Mouse (Mus musculus): Measurements from ENCODE around the gene Sft2d2. TPM values are rescaled to one million over a fixed set of nuclear protein-coding genes. Genes with fewer than 3 reads are reported as not detected.

The Sft2d2 gene
- total and polyA plus RNA-seq, 3 experiments = 14.1 to 19.7 (median 14.9) TPM

DNA sequence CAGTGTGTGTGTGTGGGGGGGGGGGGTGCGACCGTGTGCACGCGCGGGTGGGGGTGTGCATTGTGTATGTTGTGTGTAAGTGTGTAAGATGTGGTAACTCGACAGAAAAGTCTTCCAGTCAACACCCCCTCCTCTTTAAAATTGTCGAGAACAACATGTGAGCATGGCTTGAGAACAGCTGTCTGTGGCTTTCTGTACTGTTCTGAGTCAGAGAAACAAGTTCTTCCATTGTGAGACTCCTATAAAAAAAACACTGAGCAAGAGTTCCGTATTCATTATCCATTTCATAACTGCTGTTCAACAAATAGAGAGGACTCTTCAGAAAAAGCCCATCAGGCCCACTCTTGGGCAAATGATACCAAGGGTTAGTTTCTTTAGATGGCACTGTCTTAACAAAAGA lies 6.5 kb upstream of the Sft2d2 start:
- Histone ChIP-seq H3K9ac (ENCODE audit: low read depth, low read length) (no peak overlapping the region), H3K4me3 (no peak overlapping the region), H3K27me3 (ENCODE audit: control insufficient read depth, insufficient read depth, low read length) (no peaks in the 10 kb centered on the region), H3K27ac (no peak overlapping the region), H3K79me2 (replicated peaks; ENCODE audit: control insufficient read depth, insufficient read depth, low read length) (no peaks in the 10 kb centered on the region), H3K36me3 (ENCODE audit: control insufficient read depth, insufficient read depth, low read length) (no peaks in the 10 kb centered on the region), H3K4me1 (ENCODE audit: control insufficient read depth, insufficient read depth, low read length) (no peaks in the 10 kb centered on the region; the same call in 1 of the 2 replicates)
- intact Hi-C loops (cut with DNase I) = no loop called here
- TF ChIP-seq POLR2A (IDR thresholded peaks at IDR 0.05; ENCODE audit: insufficient read depth, low read depth, low read length) = no peak
- no peak for TF ChIP-seq CTCF (IDR thresholded peaks at IDR 0.05)
- no peak for TF ChIP-seq EP300 (IDR thresholded peaks at IDR 0.05; ENCODE audit: insufficient read depth, low read depth, low read length)
- DNase-seq = no peak
- 75% methylated on average over 8 of the region's 8 CpGs for WGBS

DNA sequence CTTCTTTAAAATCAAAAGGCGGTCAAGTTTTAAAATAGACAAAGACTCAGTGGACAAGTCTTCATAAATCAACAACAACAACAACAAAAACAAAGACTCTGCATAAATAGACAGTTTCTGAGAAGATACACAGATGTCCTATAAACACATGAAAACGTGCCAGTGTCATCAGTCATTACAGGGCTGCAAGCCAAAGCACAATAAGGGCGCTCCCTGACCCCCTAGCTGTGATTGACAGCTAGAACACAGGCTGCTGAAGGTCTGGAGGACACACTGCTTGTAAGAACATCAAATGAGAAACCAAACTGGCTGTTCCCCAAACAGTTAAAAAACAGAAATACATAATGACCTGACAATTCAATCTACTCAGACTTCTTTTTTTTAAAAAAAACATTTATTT lies 5.4 kb upstream of the Sft2d2 start:
- no peak for DNase-seq
- H3K4me1 ChIP-seq (ENCODE audit: control insufficient read depth, insufficient read depth, low read length) = no peaks in the 10 kb centered on the region; the same call in 1 of the 2 replicates
- TF ChIP-seq EP300 (IDR thresholded peaks at IDR 0.05; ENCODE audit: insufficient read depth, low read depth, low read length) (no peak), CTCF (IDR thresholded peaks at IDR 0.05) (no peak), POLR2A (IDR thresholded peaks at IDR 0.05; ENCODE audit: insufficient read depth, low read depth, low read length) (no peak)
- intact Hi-C loops (cut with DNase I) = no loop called here
- H3K36me3 ChIP-seq (ENCODE audit: control insufficient read depth, insufficient read depth, low read length) = no peaks in the 10 kb centered on the region
- no peak overlapping the region for H3K9ac ChIP-seq (ENCODE audit: low read depth, low read length)
- no peaks in the 10 kb centered on the region for H3K27me3 ChIP-seq (ENCODE audit: control insufficient read depth, insufficient read depth, low read length)
- 80% methylated on average over 3 of the region's 3 CpGs for WGBS
- H3K4me3 ChIP-seq = no peak overlapping the region
- no peaks in the 10 kb centered on the region for H3K79me2 ChIP-seq (replicated peaks; ENCODE audit: control insufficient read depth, insufficient read depth, low read length)
- H3K27ac ChIP-seq = no peak overlapping the region

DNA sequence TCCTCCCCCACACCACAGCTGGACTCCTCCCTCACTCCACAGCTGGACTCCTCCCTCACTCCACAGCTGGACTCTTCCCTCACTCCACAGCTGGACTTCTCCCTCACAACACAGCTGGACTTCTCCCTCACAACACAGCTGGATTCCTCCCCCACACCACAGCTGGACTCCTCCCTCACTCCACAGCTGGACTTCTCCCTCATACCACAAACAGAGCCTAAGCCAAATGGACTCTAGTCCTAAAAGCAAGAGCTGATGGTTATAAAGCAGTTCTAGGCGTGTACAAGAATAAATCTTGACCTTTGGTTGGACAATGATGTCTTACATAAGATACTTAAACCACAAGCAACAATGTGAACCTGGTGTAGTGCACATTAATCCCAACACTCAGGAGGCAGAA lies 4.7 kb upstream of the Sft2d2 start:
- H3K79me2 ChIP-seq (replicated peaks; ENCODE audit: control insufficient read depth, insufficient read depth, low read length) = no peaks in the 10 kb centered on the region
- 62% methylated on average over 1 of the region's 1 CpGs for WGBS
- DNase-seq = no peak
- intact Hi-C loops (cut with DNase I) = no loop called here
- no peak overlapping the region for H3K27ac ChIP-seq
- no peak overlapping the region for H3K4me3 ChIP-seq
- no peaks in the 10 kb centered on the region for H3K27me3 ChIP-seq (ENCODE audit: control insufficient read depth, insufficient read depth, low read length)
- TF ChIP-seq POLR2A (IDR thresholded peaks at IDR 0.05; ENCODE audit: insufficient read depth, low read depth, low read length) = no peak
- no peak for TF ChIP-seq CTCF (IDR thresholded peaks at IDR 0.05)
- TF ChIP-seq EP300 (IDR thresholded peaks at IDR 0.05; ENCODE audit: insufficient read depth, low read depth, low read length) = no peak
- H3K4me1 ChIP-seq (ENCODE audit: control insufficient read depth, insufficient read depth, low read length) = no peaks in the 10 kb centered on the region; the same call in 1 of the 2 replicates
- no peak overlapping the region for H3K9ac ChIP-seq (ENCODE audit: low read depth, low read length)
- H3K36me3 ChIP-seq (ENCODE audit: control insufficient read depth, insufficient read depth, low read length) = no peaks in the 10 kb centered on the region

DNA sequence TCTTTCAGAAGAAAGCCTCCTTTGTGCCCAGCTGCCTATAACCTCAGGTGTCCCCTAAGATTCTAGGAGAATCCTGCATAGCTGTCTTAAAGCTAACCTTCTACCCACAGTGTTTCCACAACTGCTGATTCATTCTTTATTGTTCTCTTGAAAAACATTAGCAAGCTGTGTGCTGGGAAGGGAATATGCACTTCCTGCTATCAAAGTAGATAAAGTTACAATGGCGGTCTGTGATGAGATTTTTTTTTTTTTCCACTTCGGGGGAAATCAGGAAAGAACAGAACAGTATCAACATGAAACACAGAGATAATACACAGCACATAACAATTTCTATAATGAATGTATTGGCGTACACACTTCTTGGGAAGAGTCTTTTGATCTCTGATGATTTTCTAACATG lies 3.6 kb upstream of the Sft2d2 start:
- Histone ChIP-seq H3K79me2 (replicated peaks; ENCODE audit: control insufficient read depth, insufficient read depth, low read length) (no peaks in the 10 kb centered on the region), H3K36me3 (ENCODE audit: control insufficient read depth, insufficient read depth, low read length) (0 out of 2 replicates have a peak, but pooled peaks cover 2% of the 10 kb centered on the region), H3K27me3 (ENCODE audit: control insufficient read depth, insufficient read depth, low read length) (no peaks in the 10 kb centered on the region), H3K27ac (no peak overlapping the region), H3K9ac (ENCODE audit: low read depth, low read length) (no peak overlapping the region), H3K4me1 (ENCODE audit: control insufficient read depth, insufficient read depth, low read length) (no peaks in the 10 kb centered on the region; the same call in 1 of the 2 replicates), H3K4me3 (no peak overlapping the region)
- TF ChIP-seq EP300 (IDR thresholded peaks at IDR 0.05; ENCODE audit: insufficient read depth, low read depth, low read length) (no peak), POLR2A (IDR thresholded peaks at IDR 0.05; ENCODE audit: insufficient read depth, low read depth, low read length) (no peak), CTCF (IDR thresholded peaks at IDR 0.05) (no peak)
- DNase-seq = no peak
- intact Hi-C loops (cut with DNase I) = no loop called here
- 31% methylated on average over 3 of the region's 3 CpGs for WGBS

DNA sequence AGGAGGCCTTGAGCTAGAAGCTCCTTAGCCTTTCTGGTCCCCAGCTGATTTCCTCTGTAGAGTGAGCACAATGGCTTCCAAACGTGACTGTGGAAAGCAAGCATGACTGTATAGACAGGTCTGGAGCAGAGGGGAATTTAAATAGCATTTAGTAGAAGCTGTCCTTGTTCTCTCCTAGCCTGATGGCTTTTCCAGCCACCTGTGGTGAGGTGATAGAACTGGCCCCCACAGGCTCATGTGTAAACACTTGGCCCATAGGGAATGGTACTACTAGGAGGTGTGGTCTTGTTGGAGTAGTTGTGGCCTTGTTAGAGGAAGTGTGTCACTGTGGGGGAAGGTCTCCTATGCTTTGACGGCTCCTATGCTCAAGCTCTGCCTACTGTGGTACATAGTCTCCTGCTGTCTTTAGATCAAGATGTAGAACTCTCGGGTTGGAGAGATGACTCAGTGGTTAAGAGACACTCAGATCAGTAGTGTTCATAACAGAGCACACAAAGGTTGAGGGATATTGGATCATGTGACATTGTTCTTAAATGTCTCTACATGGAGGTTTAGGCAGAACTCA lies 1.2 kb upstream of the Sft2d2 start:
- 72% methylated on average over 3 of the region's 3 CpGs for WGBS
- H3K36me3 ChIP-seq (ENCODE audit: control insufficient read depth, insufficient read depth, low read length) = peaks cover 3% of the 10 kb centered on the region; the same call in 1 of the 2 replicates
- no peak overlapping the region for H3K9ac ChIP-seq (ENCODE audit: low read depth, low read length)
- TF ChIP-seq POLR2A (IDR thresholded peaks at IDR 0.05; ENCODE audit: insufficient read depth, low read depth, low read length) = no peak
- TF ChIP-seq EP300 (IDR thresholded peaks at IDR 0.05; ENCODE audit: insufficient read depth, low read depth, low read length) = no peak
- H3K27me3 ChIP-seq (ENCODE audit: control insufficient read depth, insufficient read depth, low read length) = no peaks in the 10 kb centered on the region
- peaks cover 2% of the 10 kb centered on the region; the same call in 1 of the 2 replicates for H3K79me2 ChIP-seq (replicated peaks; ENCODE audit: control insufficient read depth, insufficient read depth, low read length)
- peaks cover 5% of the 10 kb centered on the region for H3K4me1 ChIP-seq (ENCODE audit: control insufficient read depth, insufficient read depth, low read length)
- no peak for DNase-seq
- intact Hi-C loops (cut with DNase I) = loop anchor here (2.0 kb wide), 1 partner anchor 41 kb away; the partner anchor contains the start of gene Tiprl
- no peak overlapping the region for H3K27ac ChIP-seq
- no peak overlapping the region for H3K4me3 ChIP-seq

DNA sequence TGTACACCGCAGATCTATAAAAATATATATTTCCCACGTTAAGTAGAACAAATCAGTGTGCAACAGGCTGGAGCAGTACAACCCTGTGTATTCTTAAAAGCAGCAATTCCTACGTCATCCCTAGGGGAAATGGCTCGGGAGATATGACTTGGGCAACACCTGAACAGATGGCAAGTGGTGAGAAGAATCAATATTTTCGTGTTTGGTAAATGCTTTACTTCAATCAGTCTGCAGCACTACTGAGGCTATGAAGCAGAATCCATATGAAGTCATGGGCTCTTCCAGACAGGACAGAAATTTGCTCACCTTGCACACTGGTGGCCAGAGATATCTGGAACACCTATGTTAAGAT lies 400 bp upstream of the Sft2d2 start:
- 12% methylated on average over 5 of the region's 5 CpGs for whole genome bisulfite sequencing
- no peak for DNase-seq
- Histone ChIP-seq H3K9ac (ENCODE audit: low read depth, low read length) (peak overlapping the region; percentile 87), H3K4me3 (peak overlapping the region; percentile 91), H3K27me3 (ENCODE audit: control insufficient read depth, insufficient read depth, low read length) (no peaks in the 10 kb centered on the region), H3K27ac (peak overlapping the region; percentile 75), H3K4me1 (ENCODE audit: control insufficient read depth, insufficient read depth, low read length) (peaks cover 5% of the 10 kb centered on the region), H3K36me3 (ENCODE audit: control insufficient read depth, insufficient read depth, low read length) (peaks cover 3% of the 10 kb centered on the region; the same call in 1 of the 2 replicates), H3K79me2 (replicated peaks; ENCODE audit: control insufficient read depth, insufficient read depth, low read length) (peaks cover 2% of the 10 kb centered on the region; the same call in 1 of the 2 replicates)
- TF ChIP-seq CTCF (IDR thresholded peaks at IDR 0.05) (no peak), POLR2A (IDR thresholded peaks at IDR 0.05; ENCODE audit: insufficient read depth, low read depth, low read length) (no peak)
- intact Hi-C loops (cut with DNase I) = loop anchor here (2.0 kb wide), 1 partner anchor 42 kb away; the partner anchor contains the start of gene Tiprl

Measured in heart, adult 2 months (tissue).